Mouse (Mus musculus) spleen, adult 2 months (tissue): ENCODE measurements around the gene Vps37c.

ENCODE experiments used
- CTCF ChIP-seq: fragments of 200-500 bp; IDR thresholded peaks from 2 replicates; pipeline ENCODE4 v1.5.1; 2011; ENCODE audit warnings: mild to moderate bottlenecking, inconsistent platforms; ENCODE audit not compliant: insufficient read depth, insufficient read length, insufficient replicate concordance; ENCODE audit errors: extremely low read depth
- POLR2A ChIP-seq: fragments of 200-500 bp; IDR thresholded peaks from 2 replicates; pipeline ENCODE4 v1.6.1; 2011; ENCODE audit warnings: low read depth, low read length, inconsistent platforms

GRCm38 (mm10) chr19:10656058-10656457 is 32.5 kb upstream of the Vps37c start:
- no peak for TF ChIP-seq CTCF
- TF ChIP-seq POLR2A, result no peak
